Mouse (Mus musculus) midbrain, embryonic 10.5 days (tissue): Measurements from ENCODE around the gene Tnfrsf17. TPM values are rescaled to one million over a fixed set of nuclear protein-coding genes. Genes with fewer than 3 reads are reported as not detected.

Experiments
- DNase-seq: peaks from one replicate; pipeline ENCODE4 v3.0.0-alpha.2; 2017; ENCODE audit warnings: low spot score
- H3K27ac ChIP-seq: fragments of 300-500 bp; sonication (generic); replicated peaks from 2 replicates; pipeline ENCODE4 v1.5.1; 2016; ENCODE audit warnings: mild to moderate bottlenecking
- H3K27me3 ChIP-seq: fragments of 300-500 bp; sonication (generic); 2 replicates; pipeline ENCODE4 v1.6.1; 2016; ENCODE audit warnings: low read depth, mild to moderate bottlenecking; ENCODE audit not compliant: poor library complexity, severe bottlenecking
- H3K36me3 ChIP-seq: fragments of 300-500 bp; sonication (generic); 2 replicates; pipeline ENCODE4 v1.6.1; 2016; ENCODE audit warnings: mild to moderate bottlenecking, moderate library complexity
- H3K4me1 ChIP-seq: fragments of 300-500 bp; sonication (generic); 2 replicates; pipeline ENCODE4 v1.6.1; 2016
- H3K4me3 ChIP-seq: fragments of 300-500 bp; sonication (generic); 2 replicates; pipeline ENCODE4 v1.5.1; 2016; ENCODE audit warnings: mild to moderate bottlenecking, moderate library complexity
- H3K9me3 ChIP-seq: fragments of 300-500 bp; sonication (generic); replicated peaks from 2 replicates; pipeline ENCODE4 v1.6.1; 2016; ENCODE audit warnings: mild to moderate bottlenecking
- WGBS: fragments of 180-500 bp; shearing (Covaris S2); methylation state at CpG from one replicate; pipeline ENCODE4 v1.1.7; 2016; 5-methylcytosine and 5-hydroxymethylcytosine counted together
- polyA plus RNA-seq: library from polyadenylated mRNA; unstranded; fragments of >200 nt; fragmentation: Nextera tagmentation; extraction: Ambion mirVana; gene quantifications from 2 replicates; pipeline ENCODE4 v1.2.1, GENCODE M21; 2016

Tnfrsf17 gene
- polyA plus RNA-seq, 1 experiment from 2014 or later, result 0.15 TPM

DNA sequence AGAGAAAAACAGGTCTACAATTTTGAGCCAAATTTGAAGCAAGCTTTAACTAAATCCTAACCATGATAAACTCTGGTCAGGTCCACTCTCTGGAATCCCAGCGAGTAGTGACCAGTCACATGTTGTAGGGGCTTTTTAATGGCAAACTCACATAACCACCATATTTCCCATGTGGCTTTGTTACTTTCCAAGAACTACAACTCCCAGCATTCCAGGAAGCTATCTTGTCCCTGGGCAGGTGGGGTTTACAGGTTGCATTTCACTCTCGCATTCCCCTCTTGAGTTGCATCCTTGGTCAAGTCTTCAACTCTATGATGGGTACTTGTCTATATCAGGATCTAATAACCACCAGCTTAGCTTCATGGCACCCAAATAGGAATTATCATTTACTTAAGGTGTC, 8.1 kb upstream of the Tnfrsf17 start:
- H3K4me3 ChIP-seq, result no peak overlapping the region
- H3K27ac ChIP-seq, result no peak overlapping the region
- H3K27me3 ChIP-seq, result no peaks in the 10 kb centered on the region
- DNase-seq, result no peak
- no peaks in the 10 kb centered on the region for H3K36me3 ChIP-seq
- WGBS, result 80% methylated on average over 2 of the region's 2 CpGs
- H3K9me3 ChIP-seq, result no peaks in the 10 kb centered on the region
- no peaks in the 10 kb centered on the region for H3K4me1 ChIP-seq

GRCm38 (mm10) chr16:11315786-11316320, 2.2 kb downstream of the Tnfrsf17 start:
- no peaks in the 10 kb centered on the region for H3K36me3 ChIP-seq
- no peak overlapping the region for H3K4me3 ChIP-seq
- H3K27ac ChIP-seq, result no peak overlapping the region
- no peak for DNase-seq
- no peaks in the 10 kb centered on the region for H3K4me1 ChIP-seq
- WGBS, result 82% methylated on average over 5 of the region's 5 CpGs
- no peaks in the 10 kb centered on the region for H3K9me3 ChIP-seq
- no peaks in the 10 kb centered on the region for H3K27me3 ChIP-seq

GRCm38 (mm10) chr16:11316748-11317147, 3.1 kb downstream of the Tnfrsf17 start:
- DNase-seq, result no peak
- Histone ChIP-seq H3K4me3 (no peak overlapping the region), H3K9me3 (no peaks in the 10 kb centered on the region), H3K27me3 (no peaks in the 10 kb centered on the region), H3K36me3 (no peaks in the 10 kb centered on the region), H3K27ac (no peak overlapping the region), H3K4me1 (peaks cover under 1% of the 10 kb centered on the region; the same call in 1 of the 2 replicates)
- 76% methylated on average over 5 of the region's 5 CpGs for WGBS

DNA sequence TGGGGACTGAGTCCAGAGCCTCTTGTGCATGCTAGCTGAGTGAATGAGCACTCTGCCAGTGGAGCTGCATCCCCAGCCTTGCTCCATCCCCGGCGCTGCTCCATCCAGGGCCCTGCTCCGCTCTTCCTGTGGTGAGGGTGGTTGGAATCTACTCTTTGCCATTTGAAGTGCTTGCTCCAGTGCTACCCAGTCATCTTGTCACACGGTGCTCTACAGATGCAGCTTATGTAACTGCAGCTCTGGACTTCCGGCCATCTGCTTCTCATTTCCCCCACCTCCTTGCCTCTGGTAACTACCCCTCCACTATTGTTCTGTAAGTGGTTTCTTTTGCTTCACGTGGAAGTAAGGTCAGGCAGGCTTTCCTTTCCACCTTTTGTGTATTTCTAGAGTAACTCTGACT, 3.7 kb downstream of the Tnfrsf17 start:
- Histone ChIP-seq H3K36me3 (no peaks in the 10 kb centered on the region), H3K27ac (no peak overlapping the region), H3K27me3 (no peaks in the 10 kb centered on the region), H3K9me3 (no peaks in the 10 kb centered on the region), H3K4me1 (peaks cover 6% of the 10 kb centered on the region), H3K4me3 (no peak overlapping the region)
- DNase-seq, result peak; percentile 11
- WGBS, result 76% methylated on average over 6 of the region's 6 CpGs

DNA sequence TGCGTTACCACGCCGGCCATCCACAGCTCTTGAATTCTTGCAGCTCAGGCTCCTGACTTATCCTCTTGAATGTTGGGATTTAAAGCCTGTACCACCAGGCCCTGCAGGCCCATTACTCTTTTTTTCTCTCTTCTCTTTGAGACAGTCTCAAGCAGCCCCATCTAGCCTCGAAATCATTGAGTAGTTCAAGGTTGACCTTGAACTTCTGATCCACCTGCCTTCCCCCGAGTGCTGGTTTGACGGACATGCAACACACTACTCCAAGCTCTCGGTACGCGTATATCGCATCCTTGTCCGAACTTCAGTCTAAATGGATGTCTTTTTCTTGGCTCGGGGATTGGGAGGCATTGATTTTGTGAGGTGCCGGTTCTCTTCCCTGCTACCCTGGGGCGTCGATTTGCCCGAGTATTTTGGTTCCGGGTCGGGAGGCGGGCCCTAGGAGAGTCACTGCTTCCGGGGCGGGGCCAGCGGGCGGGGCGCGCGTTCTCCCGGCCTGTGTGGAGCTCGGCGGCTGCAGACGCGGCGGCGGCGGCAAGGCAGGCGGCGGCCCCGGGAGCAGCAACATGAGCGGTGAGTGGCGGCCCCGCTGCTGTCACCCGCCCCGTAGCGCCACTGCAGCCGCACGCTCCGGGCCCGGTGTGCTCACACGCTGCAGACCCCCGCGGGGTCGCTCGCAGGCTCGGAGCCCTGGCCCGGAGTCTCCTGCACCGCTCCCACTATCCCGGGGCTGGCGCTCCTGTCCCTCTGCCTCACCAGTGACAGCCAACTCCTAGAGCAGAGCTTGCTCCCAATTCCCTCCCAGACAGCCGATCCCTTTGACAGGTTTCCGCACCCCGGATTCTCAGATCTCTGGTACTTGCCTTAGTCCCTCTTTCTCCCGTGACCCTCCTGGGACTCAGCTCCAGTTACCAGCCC, 9.1 kb downstream of the Tnfrsf17 start, which contains the start of gene Snx29:
Gene Snx29, plus strand, starts transcription at position 500 of the 915 bp plus-strand sequence.
- H3K27ac ChIP-seq, result peak within 1 kb of the TSS; percentile 87
- no peaks in the 10 kb centered on the region for H3K27me3 ChIP-seq
- WGBS, result 4% methylated on average over 61 of the region's 61 CpGs
- peak; percentile 94 for DNase-seq
- H3K36me3 ChIP-seq, result no peaks in the 10 kb centered on the region
- no peaks in the 10 kb centered on the region for H3K9me3 ChIP-seq
- peak within 1 kb of the TSS; percentile 82 for H3K4me3 ChIP-seq
- H3K4me1 ChIP-seq, result peaks cover 18% of the 10 kb centered on the region

GRCm38 (mm10) chr16:11323324-11324051, 9.9 kb downstream of the Tnfrsf17 start:
- Histone ChIP-seq H3K36me3 (no peaks in the 10 kb centered on the region), H3K27ac (peak overlapping the region; percentile 87), H3K9me3 (no peaks in the 10 kb centered on the region), H3K27me3 (no peaks in the 10 kb centered on the region), H3K4me3 (peak overlapping the region; percentile 82), H3K4me1 (peaks cover 18% of the 10 kb centered on the region)
- 9% methylated on average over 17 of the region's 17 CpGs for WGBS
- no peak for DNase-seq

- Histone ChIP-seq H3K4me1 (no peaks in the 10 kb centered on the region), H3K27ac (no peak overlapping the region), H3K27me3 (no peaks in the 10 kb centered on the region), H3K9me3 (no peaks in the 10 kb centered on the region), H3K4me3 (no peak overlapping the region), H3K36me3 (no peaks in the 10 kb centered on the region)
- no peak for DNase-seq
- WGBS, result 92% methylated on average over 3 of the region's 3 CpGs
Measured at GRCm38 (mm10) chr16:11330081-11330800, 16.6 kb downstream of the Tnfrsf17 start.

DNA sequence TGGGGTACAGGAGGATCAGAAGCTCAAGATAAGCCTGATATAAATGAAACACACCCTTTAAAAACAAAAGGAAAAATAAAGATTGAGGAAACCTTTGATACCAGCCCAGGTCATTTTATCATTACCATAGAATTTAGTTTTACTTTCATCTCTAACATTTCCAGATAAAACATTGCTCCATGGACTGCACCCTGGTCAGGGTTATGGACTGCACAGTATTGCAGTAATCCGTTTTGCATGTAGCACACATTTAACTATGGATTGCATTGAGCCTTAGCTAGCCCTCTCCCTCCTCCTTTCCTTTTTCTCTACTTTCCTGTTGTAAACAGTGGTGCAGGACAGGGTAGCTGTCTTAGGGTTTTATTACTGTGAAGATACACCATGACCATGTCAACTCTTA, 17.4 kb downstream of the Tnfrsf17 start:
- H3K27ac ChIP-seq, result no peak overlapping the region
- H3K36me3 ChIP-seq, result no peaks in the 10 kb centered on the region
- H3K27me3 ChIP-seq, result no peaks in the 10 kb centered on the region
- no peaks in the 10 kb centered on the region for H3K9me3 ChIP-seq
- no peak for DNase-seq
- WGBS, result 80% methylated on average over 1 of the region's 1 CpGs
- H3K4me1 ChIP-seq, result no peaks in the 10 kb centered on the region
- H3K4me3 ChIP-seq, result no peak overlapping the region

- Histone ChIP-seq H3K4me1 (no peaks in the 10 kb centered on the region), H3K27me3 (no peaks in the 10 kb centered on the region), H3K36me3 (no peaks in the 10 kb centered on the region), H3K4me3 (no peak overlapping the region), H3K9me3 (no peaks in the 10 kb centered on the region), H3K27ac (no peak overlapping the region)
- DNase-seq, result no peak
- WGBS, result 80% methylated on average over 4 of the region's 4 CpGs
Measured at GRCm38 (mm10) chr16:11343292-11343815, 29.7 kb downstream of the Tnfrsf17 start.

GRCm38 (mm10) chr16:11351903-11352302, 38.3 kb downstream of the Tnfrsf17 start:
- no peaks in the 10 kb centered on the region for H3K9me3 ChIP-seq
- peaks cover 9% of the 10 kb centered on the region; the same call in 1 of the 2 replicates for H3K36me3 ChIP-seq
- no peaks in the 10 kb centered on the region for H3K4me1 ChIP-seq
- 73% methylated on average over 7 of the region's 7 CpGs for WGBS
- no peaks in the 10 kb centered on the region for H3K27me3 ChIP-seq
- H3K4me3 ChIP-seq, result no peak overlapping the region
- H3K27ac ChIP-seq, result no peak overlapping the region
- DNase-seq, result no peak

- H3K27me3 ChIP-seq, result no peaks in the 10 kb centered on the region
- H3K36me3 ChIP-seq, result no peaks in the 10 kb centered on the region
- DNase-seq, result no peak
- 83% methylated on average over 5 of the region's 5 CpGs for WGBS
- H3K4me1 ChIP-seq, result peaks cover 7% of the 10 kb centered on the region
- no peak overlapping the region for H3K27ac ChIP-seq
- no peak overlapping the region for H3K4me3 ChIP-seq
- no peaks in the 10 kb centered on the region for H3K9me3 ChIP-seq
Measured at GRCm38 (mm10) chr16:11359173-11359572, 45.6 kb downstream of the Tnfrsf17 start.

- Histone ChIP-seq H3K27me3 (no peaks in the 10 kb centered on the region), H3K36me3 (no peaks in the 10 kb centered on the region), H3K4me1 (peaks cover 7% of the 10 kb centered on the region), H3K9me3 (no peaks in the 10 kb centered on the region), H3K4me3 (no peak overlapping the region), H3K27ac (no peak overlapping the region)
- DNase-seq, result no peak
- WGBS, result 18% methylated on average over 10 of the region's 10 CpGs
Measured at GRCm38 (mm10) chr16:11359919-11360318, 46.3 kb downstream of the Tnfrsf17 start.
